Mouse (Mus musculus): ENCODE results near the gene Vps4a. TPM values are rescaled to one million over a fixed set of nuclear protein-coding genes. Genes with fewer than 3 reads are reported as not detected.

Gene Vps4a
- 62.9 TPM for polyA plus RNA-seq (2014; fragmentation: Illumina TruSeq; extraction: RNeasy Lipid Tissue Mini Kit (QIAGEN cat#74804); ENCODE audit: low read depth, low replicate concordance)

GRCm38 (mm10) chr8:107030650-107031576 lies at the start of gene Vps4a:
Vps4a (plus strand) TSS chr8:107031222.

GRCm38 (mm10) chr8:107048061-107048941 lies 17.3 kb downstream of the Vps4a start, which contains the start of gene Pdf:
Pdf (minus strand) TSS chr8:107048614.

DNA sequence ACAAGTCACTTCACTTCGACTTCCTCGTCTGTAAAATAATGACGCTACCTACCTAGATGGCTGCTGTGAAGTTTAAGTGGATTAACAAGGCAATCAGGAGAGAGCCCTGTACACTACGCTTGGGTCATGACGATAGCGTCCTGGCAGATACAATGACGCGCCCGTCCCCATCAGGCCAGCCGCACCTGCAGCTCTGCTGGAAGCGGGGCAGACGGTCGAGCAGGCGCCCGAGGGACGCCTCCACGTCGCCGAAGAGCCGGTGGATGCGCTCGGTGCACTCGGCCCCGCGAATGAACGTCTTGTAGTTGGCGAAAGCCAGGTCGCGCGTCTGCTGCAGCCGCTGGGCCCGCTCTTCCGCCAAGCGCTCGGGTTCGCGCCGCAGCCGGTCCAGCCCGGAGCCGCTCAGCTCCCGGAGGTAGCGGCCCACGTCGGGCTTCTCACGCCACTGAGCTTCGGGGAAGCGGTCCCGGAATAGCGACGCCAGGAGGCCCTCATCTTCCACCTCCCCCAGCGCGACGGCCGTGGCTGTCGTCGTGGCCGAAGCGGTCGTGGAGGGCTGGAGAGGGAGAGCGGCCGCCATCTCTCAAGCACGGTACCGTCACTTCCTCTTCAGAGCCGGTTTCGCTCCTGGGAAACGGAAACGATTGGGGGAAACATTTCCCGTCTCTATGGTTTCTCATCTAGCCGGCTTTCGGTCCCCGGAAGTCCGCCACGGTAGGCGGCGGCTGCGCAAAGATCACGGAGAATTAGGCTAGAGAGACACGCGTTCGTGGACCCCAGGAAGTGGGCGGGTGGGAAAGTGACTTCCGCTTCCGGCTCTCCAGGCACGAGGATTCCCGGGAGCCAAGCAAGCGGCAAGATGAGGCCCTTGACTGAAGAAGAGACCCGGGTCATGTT lies 25.3 kb downstream of the Vps4a start, which contains the start of the genes Cog8 and Nip7:
Gene Cog8 (minus strand): TSS at position 614 of the 897 bp plus-strand sequence.
Gene Nip7 (plus strand): TSS at position 802 of the 897 bp plus-strand sequence.

GRCm38 (mm10) chr8:107065511-107066496 lies 34.8 kb downstream of the Vps4a start, which contains the start of gene Tmed6:
Tmed6 (minus strand) TSS chr8:107065644.

Other genes with a start within 250 kb of the Vps4a start
- 1.5 TPM for gene Has3, start 161.0 kb upstream of the Vps4a start, polyA plus RNA-seq (2014; fragmentation: Illumina TruSeq; extraction: RNeasy Lipid Tissue Mini Kit (QIAGEN cat#74804); ENCODE audit: low read depth, low replicate concordance)
- 18.5 TPM for gene Utp4, start 137.6 kb upstream of the Vps4a start, polyA plus RNA-seq (2014; fragmentation: Illumina TruSeq; extraction: RNeasy Lipid Tissue Mini Kit (QIAGEN cat#74804); ENCODE audit: low read depth, low replicate concordance)
- 6.8 TPM for gene Sntb2, start 95.5 kb upstream of the Vps4a start, polyA plus RNA-seq (2014; fragmentation: Illumina TruSeq; extraction: RNeasy Lipid Tissue Mini Kit (QIAGEN cat#74804); ENCODE audit: low read depth, low replicate concordance)
- gene Pdf, start 17.4 kb downstream of the Vps4a start, polyA plus RNA-seq (2014; fragmentation: Illumina TruSeq; extraction: RNeasy Lipid Tissue Mini Kit (QIAGEN cat#74804); ENCODE audit: low read depth, low replicate concordance): 65.7 TPM
- 22.4 TPM for gene Cog8, start 25.5 kb downstream of the Vps4a start, polyA plus RNA-seq (2014; fragmentation: Illumina TruSeq; extraction: RNeasy Lipid Tissue Mini Kit (QIAGEN cat#74804); ENCODE audit: low read depth, low replicate concordance)
- 21.3 TPM for gene Nip7, start 25.7 kb downstream of the Vps4a start, polyA plus RNA-seq (2014; fragmentation: Illumina TruSeq; extraction: RNeasy Lipid Tissue Mini Kit (QIAGEN cat#74804); ENCODE audit: low read depth, low replicate concordance)
- not detected for gene Tmed6, start 34.4 kb downstream of the Vps4a start, polyA plus RNA-seq (2014; fragmentation: Illumina TruSeq; extraction: RNeasy Lipid Tissue Mini Kit (QIAGEN cat#74804); ENCODE audit: low read depth, low replicate concordance)
- 15.6 TPM for gene Terf2, start 65.3 kb downstream of the Vps4a start, polyA plus RNA-seq (2014; fragmentation: Illumina TruSeq; extraction: RNeasy Lipid Tissue Mini Kit (QIAGEN cat#74804); ENCODE audit: low read depth, low replicate concordance)
- gene Cyb5b, start 119.4 kb downstream of the Vps4a start, polyA plus RNA-seq (2014; fragmentation: Illumina TruSeq; extraction: RNeasy Lipid Tissue Mini Kit (QIAGEN cat#74804); ENCODE audit: low read depth, low replicate concordance): 43.1 TPM